Mouse (Mus musculus) MEL (cell line): ENCODE measurements around the gene Ruvbl2.

Source experiments
- ETS1 ChIP-seq: IDR thresholded peaks from 2 replicates; pipeline ENCODE4 v1.6.1; 2012; ENCODE audit warnings: low read depth, mild to moderate bottlenecking, inconsistent platforms, low read length, improper control_type of control experiment, moderate library complexity
- RCOR1 ChIP-seq: IDR thresholded peaks from 2 replicates; pipeline ENCODE4 v1.6.1; 2012; ENCODE audit warnings: low read depth, mild to moderate bottlenecking, inconsistent platforms, low read length, improper control_type of control experiment
- USF1 ChIP-seq: IDR thresholded peaks from 2 replicates; pipeline ENCODE4 v1.6.1; 2014; ENCODE audit warnings: low read depth, mild to moderate bottlenecking, inconsistent platforms, low read length, improper control_type of control experiment, moderate library complexity
- ZC3H11A ChIP-seq: IDR thresholded peaks from 2 replicates; pipeline ENCODE4 v1.6.1; 2012; ENCODE audit warnings: low read depth, mild to moderate bottlenecking, inconsistent platforms, low read length, improper control_type of control experiment

DNA sequence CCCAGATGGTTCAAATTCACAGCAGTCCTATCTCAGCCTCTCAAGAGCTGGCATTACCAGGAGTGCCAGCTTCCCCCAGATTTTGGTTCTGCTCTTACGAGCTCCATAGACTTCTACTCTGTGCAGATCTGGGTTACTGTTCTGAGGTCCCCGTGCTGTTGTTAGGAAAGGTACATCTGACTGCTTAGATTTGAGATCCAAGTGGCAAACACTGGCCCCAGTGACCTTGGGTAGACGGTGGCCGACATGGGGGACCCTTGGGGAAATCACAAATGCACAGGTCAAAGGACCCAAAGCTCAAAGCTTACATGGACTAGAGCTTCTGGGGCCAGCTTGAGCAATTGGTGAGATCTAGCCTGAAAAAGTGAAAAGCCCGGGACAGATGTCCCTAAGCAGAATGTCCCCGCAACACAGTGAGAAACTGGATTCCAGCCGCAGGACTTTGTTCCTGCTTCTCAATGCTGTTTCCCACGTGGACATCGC, 18.9 kb upstream of the Ruvbl2 start:
- TF ChIP-seq ZC3H11A (no peak), ETS1 (no peak), USF1 (no peak), RCOR1 (0 out of 2 replicates have a peak, but pooled peaks have one; percentile 7)
